Mouse (Mus musculus) ES-E14 (cell line): ENCODE measurements at regions not wholly inside any gene's neighbourhood (a gene's known extent, or its start where the extent isn't known, plus 50 kb on each side); places are given as distances from the start of the nearest gene placed in this dataset.

Experiments used
- HCFC1 ChIP-seq: IDR thresholded peaks from 2 replicates; pipeline ENCODE4 v1.6.1; 2012; ENCODE audit warnings: low read length, inconsistent platforms, borderline replicate concordance; ENCODE audit not compliant: insufficient read depth
- MAFK ChIP-seq: IDR thresholded peaks from 2 replicates; pipeline ENCODE4 v1.6.1; 2014; ENCODE audit warnings: mild to moderate bottlenecking, low read depth, low read length, inconsistent platforms; ENCODE audit not compliant: insufficient read depth
- ZNF384 ChIP-seq: IDR thresholded peaks from 2 replicates; pipeline ENCODE4 v1.6.1; 2012; ENCODE audit warnings: low read depth, low read length, inconsistent platforms

GRCm38 (mm10) chr11:56201844-56202243 is 161.0 kb upstream of the Nmur2 start:
- TF ChIP-seq ZNF384 (no peak), MAFK (no peak), HCFC1 (no peak)
